Mouse (Mus musculus) frontal cortex, adult (tissue): ENCODE measurements around the gene Bdkrb2.

Experiments used
- ATAC-seq: cut with Nextera tagmentation; 2 replicates; pipeline ENCODE4 v1.9.2; 2017; ENCODE audit warnings: mild to moderate bottlenecking, moderate library complexity, mixed read lengths; ENCODE audit not compliant: low TSS enrichment

The Bdkrb2 gene

DNA sequence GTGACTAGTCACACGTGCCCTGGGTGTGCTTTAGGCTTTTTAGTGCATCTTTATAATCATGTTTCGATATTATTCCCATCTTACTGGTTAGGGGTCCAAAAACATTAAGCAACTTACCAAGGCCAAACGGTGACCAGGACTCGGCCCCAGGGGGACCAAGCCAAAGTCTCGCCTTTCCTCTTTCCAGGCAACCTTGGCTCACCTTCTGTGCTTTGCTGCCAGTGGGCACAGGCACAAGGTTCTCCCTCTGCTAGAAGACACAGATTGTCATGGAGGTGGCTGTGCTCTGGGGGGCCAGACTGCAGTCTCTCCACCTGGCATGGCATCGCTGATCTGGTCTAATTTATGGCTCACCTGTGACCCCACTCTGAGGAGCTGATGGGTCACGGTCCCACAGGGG is 27.8 kb downstream of the Bdkrb2 start:
- no peak for ATAC-seq

DNA sequence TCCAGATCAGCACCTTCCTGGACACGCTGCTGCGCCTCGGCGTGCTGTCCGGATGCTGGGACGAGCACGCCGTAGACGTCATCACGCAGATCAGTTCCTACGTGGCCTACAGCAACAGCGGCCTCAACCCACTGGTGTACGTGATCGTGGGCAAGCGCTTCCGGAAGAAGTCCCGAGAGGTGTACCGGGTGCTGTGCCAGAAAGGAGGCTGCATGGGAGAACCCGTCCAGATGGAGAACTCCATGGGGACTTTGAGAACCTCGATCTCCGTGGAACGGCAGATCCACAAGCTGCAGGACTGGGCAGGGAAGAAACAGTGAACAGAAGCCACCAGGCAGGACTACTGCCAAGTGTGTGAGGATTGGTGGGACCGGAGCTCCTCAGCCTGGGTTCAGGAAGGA is 29.3 kb downstream of the Bdkrb2 start:
- ATAC-seq, result no peak

GRCm38 (mm10) chr12:105593471-105593870 is 30.4 kb downstream of the Bdkrb2 start:
- ATAC-seq, result no peak

GRCm38 (mm10) chr12:105597135-105597534 is 34.1 kb downstream of the Bdkrb2 start:
- no peak for ATAC-seq

GRCm38 (mm10) chr12:105598503-105598902 is 35.5 kb downstream of the Bdkrb2 start:
- ATAC-seq, result no peak

- no peak for ATAC-seq
These were observed 36.1 kb downstream of the Bdkrb2 start for GRCm38 (mm10) chr12:105599098-105599497.

DNA sequence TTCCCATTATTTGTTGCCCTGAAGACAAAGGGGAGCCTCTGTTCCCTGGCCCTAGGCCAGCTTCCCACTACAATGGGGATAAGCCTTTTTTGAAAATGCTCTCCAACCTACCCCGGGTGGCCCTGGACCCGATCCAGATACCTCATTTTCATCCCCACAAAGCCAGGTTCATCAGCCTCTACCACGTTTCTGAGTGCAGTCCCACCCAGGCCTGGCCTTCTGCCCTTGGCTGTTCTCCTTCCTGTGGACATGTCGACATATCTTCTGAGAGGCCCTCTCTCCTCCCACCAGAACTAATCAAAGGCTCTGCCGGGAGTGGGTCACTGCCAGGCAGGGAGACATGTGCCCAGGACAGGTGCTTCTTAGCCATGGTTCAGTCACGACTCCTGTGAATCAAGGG is 38.6 kb downstream of the Bdkrb2 start:
- ATAC-seq, result no peak

- no peak for ATAC-seq
These were observed 39.7 kb downstream of the Bdkrb2 start, which contains the start of gene Bdkrb1 for GRCm38 (mm10) chr12:105602581-105603210. Gene Bdkrb1 (plus strand): TSS chr12:105603085.

DNA sequence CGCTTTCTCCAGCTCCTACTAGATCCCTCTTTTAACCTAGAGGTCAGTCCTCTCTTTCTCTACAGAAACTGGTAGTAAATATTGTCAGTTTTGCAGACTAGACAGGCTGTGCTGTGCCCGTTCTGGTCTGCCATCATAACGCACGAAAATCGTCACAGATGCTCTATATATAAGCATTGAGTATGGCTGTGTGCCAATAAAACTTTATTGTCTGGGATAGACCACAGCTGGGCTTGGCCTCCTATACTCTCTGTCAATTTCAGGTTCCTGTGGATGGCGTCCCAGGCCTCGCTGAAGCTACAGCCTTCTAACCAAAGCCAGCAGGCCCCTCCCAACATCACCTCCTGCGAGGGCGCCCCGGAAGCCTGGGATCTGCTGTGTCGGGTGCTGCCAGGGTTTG is 40.9 kb downstream of the Bdkrb2 start:
- no peak for ATAC-seq

GRCm38 (mm10) chr12:105605212-105605611 is 42.2 kb downstream of the Bdkrb2 start:
- ATAC-seq, result no peak

DNA sequence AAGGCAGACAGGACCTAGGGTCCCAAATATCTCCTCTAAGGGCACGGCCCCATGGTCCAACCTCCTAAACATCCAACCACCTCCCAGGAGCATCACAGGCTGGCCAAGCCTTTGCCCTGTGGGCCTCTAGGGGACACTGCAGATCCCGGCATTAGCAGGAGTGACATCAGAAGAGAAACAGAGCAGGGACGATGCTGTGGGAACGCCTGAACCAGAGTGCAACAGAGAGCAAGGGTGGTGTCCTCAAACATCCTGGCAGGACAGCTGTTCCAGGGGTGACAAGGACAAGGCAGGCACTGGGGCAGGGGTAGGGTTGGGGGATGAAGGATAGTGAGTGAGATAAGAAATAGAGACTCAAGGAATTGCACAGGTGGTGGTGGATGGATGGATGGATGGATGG is 43.9 kb downstream of the Bdkrb2 start:
- no peak for ATAC-seq

DNA sequence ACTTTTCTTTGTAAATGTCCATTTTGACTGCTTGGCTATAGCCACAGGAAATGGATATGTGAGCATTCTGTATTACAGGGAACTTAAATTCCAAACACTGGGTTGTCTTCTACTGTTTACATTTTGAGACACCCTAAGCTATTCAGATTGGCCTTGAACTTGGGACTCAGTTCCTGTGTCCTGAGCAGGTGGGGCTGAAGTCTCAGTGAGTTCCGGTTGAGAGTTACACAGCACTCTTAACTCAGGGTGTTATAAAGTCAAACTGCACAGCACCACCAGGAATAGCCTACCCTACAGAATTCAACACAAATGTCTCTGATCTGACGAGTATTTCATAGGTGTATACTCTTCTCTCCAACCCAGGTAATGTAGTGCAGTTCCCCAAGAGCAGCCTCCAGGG is 48.0 kb downstream of the Bdkrb2 start:
- no peak for ATAC-seq

DNA sequence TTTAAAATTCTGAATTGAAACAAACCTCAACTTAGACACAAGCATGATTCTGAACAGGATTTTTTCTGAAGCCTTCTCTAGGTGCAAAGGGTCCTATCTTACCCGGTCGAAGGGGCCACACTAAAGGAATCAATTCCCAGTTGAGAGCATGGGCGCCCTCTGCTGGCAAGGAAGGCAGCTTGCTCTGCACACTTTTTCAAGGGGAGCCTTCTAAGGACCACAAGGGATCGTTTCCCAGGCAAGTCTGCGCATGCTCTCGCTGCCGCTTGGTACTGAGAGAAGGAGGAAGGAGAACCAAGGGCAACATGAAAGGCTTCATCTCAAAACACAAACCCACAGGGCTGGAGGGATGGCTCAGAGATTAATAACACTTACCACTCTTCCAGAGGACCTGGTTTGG is 48.7 kb downstream of the Bdkrb2 start:
- ATAC-seq, result peak; percentile 68

- peak; percentile 50; the same call in 1 of the 2 replicates for ATAC-seq
These were observed 50.5 kb downstream of the Bdkrb2 start for GRCm38 (mm10) chr12:105613559-105613958.

DNA sequence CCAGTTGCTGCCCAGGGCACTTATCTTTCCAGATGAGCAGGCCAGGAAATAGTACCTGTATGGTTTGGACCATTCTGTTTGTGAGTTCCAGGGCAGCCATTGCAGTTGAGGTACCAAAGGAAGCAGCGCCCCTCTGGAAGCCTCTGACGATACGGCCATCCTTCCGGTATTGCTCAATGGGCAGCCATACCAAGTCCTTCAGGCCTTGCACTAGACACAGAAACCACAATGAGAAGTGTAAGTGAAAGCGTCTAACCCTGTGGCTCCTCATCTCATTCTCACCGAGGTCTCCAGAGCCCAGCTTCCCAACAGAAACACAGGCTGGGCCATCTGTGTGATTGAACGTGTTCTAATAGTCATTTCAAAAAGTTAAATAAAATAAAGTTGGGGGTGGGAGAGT is 59.0 kb downstream of the Bdkrb2 start:
- ATAC-seq, result no peak

- ATAC-seq, result no peak
These were observed 60.0 kb downstream of the Bdkrb2 start for GRCm38 (mm10) chr12:105622981-105623539.

DNA sequence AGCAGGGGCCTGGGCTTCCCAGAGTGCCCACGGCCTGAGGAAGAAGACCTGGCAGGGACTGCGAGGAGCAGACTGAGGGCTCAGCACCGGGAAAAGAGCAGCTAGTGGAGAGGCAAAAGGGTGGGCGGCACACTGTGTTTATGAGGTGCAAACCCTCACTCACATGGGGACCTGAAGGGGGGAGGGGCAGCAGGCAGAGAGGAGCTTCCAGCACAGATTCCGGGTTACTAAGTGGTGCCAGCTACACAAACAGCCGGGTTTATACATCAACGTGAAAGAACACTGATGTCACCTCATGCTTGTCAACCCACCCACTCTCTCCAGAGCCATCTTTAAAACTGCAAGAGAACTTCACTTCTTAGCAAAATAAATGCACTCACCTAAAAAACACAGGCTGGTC is 62.8 kb downstream of the Bdkrb2 start:
- peak; percentile 79; the same call in 1 of the 2 replicates for ATAC-seq

- no peak for ATAC-seq
These were observed 71.5 kb downstream of the Bdkrb2 start for GRCm38 (mm10) chr12:105634374-105635067.

DNA sequence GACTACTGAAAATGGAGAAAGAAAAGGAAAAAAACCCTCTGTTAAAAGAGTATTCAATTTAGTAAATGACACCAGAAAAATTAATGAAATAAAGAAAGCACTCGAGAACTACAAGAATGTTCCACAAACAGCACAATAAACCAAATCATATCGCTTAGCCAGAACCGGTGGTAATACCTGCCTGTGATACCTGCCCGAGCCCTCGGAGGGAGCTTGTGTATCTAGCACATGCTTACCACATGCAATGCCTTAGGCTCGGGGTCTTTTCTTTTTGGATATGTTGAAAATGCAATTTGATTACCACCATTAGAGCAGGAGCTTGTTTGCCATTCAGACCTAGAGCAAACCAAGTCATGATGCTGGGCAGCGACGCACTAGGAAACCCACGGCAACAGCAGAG is 73.5 kb downstream of the Bdkrb2 start:
- ATAC-seq, result no peak

DNA sequence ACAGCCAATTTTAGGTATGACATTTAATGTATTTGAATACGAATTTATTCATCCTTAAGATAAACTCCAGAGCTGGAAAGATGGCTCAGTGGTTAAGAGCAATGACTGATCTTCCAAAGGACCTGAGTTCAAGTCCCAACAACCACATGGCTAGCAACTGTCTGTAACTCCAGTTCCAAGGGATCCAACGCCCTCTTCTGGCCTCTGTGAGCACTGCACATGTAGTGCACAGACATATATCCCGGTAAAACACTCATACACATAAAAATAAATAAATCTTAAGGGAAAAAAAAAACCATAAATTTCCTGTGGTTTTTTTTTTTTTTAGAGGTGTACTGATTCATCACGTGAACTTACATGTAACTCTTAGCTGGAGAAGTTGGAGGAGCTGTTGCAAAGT is 74.5 kb downstream of the Bdkrb2 start:
- ATAC-seq, result no peak

DNA sequence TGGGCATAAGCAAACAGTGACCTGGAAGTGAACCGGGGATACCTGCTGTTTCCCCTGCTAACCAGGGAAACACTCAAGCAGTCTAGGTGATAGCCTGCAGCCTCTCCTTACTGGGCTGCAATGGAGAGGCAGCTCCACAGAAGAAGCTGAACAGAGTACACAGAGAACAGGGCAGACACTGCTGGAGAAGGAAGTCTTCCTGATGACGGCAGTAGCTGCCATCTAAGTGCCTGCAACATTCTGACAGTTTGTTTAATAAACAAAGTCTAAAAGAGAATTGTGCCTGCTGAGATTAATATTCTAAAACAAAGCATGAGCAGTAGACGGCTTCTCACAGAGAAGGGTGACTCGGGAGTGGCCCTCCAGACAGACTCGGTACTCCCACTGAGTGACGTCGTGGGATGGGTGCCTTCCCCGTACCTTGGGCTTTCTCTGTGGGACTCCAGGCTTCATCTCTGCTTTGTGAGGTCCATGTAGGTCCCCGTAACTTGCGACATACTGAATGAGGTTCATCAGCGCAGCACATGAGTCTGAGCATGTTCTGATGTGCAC is 79.8 kb downstream of the Bdkrb2 start:
- no peak for ATAC-seq
